Mouse (Mus musculus): Measurements from ENCODE around the gene Ube2j1.

DNA sequence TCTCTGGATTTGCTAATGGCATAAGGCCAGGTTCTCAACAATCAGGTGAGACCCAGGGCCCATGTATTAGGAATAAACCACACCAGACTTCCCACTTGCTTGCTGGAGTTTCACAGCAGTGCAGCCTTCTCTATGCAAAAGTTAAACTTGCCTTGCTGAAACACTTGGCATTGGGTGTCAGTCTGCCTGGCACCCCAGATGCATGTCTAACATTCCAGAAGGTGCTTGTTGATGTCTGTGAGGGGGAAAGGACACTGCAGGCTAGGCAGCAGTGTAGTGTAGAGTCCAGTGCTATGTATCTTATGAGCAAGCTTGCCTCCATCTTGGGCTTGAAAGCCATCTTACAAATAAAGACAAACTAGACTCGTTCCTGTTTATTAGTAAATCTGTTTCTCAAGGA is 25.1 kb downstream of the Ube2j1 start:
- no peak for TF ChIP-seq TAL1 (IDR thresholded peaks at IDR 0.05; ENCODE audit: low read length)
- TF ChIP-seq GATA1 (IDR thresholded peaks at IDR 0.05; ENCODE audit: low read length): no peak

All from erythroblast, embryonic 14.5 days (primary cell).